Mouse (Mus musculus) v-Abl transformed pro-B cells (cell line): ENCODE results near the gene Hoxa10.

Experiments used
- in situ Hi-C, 2 experiments: fragments of 400-800 bp; cut with MboI; formaldehyde crosslinking; loops; one replicate each; pipeline ENCODE4 v1.15.1; 2025; ENCODE audit not compliant: unreplicated experiment in 2 of 2

Gene Hoxa10

DNA sequence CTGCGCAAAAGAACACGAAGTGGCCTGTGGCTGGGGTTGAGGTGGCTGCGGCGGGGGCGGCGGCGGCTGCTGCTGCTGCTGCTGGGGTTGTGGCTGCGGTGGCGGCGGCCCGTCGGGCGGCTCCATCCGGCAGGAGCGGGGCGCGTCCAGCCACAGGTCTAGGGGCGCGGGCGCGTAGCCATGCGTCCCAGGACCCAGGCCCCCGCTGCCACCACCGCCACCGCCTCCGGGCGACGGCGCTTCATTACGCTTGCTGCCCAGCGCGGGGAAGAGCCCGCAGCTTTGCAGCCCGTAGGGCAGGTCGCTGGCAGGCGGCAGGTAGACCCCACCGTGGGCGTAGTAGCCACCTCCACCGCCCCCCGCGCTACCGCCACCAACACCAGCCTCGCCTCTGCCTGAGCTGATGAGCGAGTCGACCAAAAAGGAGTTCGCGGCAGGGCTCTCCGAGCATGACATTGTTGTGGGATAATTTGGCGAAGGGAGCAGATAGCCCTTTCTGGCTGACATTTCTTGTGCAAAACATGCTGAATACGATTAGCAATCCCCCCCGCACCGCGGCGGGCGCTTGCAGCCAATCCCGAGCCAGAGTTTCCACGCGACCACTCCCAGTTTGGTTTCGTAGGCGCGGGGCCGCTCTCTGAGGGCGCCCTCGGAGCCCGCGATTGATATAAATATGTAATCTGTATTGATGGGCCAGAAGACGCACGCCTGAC lies 6.1 kb downstream of the Hoxa10 start:
- in situ Hi-C loops: loop anchor here in 1 of 2 experiments (25.0 kb wide), 1 partner anchor 1572 kb away; the partner anchor contains the start of gene Npvf

DNA sequence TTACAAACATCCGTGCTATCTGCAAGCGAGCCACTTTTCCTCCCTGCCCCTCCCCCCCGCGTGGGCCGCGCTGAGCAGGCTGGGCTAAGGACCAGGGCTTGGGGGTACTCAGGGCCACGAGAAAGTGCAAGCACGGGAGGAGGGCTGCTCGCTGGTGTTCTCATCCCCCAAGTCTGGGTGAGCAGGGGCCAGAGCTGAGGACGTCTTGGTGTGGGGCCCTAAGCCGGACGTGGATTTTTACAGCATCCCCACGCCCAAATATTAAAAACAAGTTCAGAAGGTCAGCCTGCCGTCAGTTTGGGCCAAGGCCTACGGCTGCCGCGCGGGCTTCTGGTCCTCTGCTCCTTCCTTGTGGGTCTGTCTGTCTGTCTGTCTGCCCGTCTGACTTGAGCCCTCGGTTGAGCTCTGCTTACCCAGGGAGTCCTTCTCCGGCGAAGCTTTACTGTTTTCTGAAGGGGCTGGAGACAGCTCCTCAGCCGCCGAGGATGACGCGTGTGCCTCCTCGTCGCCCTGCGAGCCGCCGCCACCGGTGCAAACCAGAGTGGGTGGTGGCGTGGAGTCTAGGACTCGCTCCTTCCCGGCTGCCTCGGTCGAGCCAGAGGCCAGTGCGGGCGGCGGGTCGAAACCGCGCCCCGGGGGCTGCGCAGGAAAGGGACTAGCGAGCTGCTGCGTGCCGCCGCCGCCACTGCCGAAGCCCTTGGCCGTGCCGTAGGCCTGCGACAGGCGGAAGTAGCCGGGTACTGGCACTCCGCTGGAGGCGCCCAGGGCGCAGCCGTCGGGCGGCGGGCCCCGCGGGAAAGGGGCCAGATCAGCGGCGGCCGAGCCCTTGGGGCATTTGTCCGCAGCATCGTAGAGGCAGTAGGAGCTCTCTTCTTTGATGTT lies 6.9 kb downstream of the Hoxa10 start:
- in situ Hi-C loops: loop anchor here in 1 of 2 experiments (25.0 kb wide), 1 partner anchor 1571 kb away; the partner anchor contains the start of gene Npvf

DNA sequence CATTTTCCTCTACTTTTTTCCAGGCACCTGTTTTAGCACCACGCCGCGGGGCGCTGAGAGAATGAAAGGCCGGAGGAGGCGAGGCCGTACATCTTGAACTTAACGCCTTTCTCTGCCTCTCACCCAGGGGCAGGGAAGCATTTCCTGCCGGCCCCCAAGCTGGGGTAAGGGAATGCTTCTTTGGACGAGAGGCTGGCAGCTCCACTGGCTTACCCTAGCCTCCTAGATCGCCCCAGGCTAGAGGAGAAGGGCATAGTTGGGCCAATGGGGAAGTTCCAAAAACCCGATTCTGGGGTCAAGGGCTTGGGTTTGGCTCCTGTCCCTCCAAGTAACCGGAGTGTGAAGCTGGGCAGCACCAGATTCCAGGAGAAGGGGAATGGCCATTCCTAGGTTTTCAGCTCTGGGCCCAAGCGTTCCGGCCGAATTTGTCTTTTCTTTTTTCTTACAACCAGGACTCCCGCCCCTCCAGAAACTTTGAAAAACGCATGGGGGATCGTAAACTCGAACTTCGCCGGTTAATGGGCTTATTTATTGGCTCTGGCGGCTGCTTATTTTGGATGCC lies 7.6 kb downstream of the Hoxa10 start:
- in situ Hi-C loops: loop anchor here in 1 of 2 experiments (25.0 kb wide), 1 partner anchor 1571 kb away; the partner anchor contains the start of gene Npvf

DNA sequence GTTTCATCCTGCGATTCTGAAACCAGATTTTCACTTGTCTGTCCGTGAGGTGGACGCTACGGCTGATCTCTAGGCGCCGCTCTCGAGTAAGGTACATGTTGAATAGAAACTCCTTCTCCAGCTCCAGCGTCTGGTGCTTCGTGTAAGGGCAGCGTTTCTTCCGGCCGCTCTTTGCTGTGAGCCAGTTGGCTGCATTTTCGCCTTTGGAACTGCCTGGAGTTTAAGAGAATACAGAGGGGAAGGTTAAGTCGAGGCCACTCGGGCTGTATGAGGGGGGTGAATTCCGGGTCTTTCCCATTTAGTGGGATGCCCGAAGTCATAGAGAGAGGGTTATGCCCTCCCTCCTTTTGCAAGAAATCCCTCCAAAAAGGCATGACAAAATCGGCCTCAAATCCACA lies 8.1 kb downstream of the Hoxa10 start:
- in situ Hi-C loops: loop anchor here in 1 of 2 experiments (25.0 kb wide), 1 partner anchor 1570 kb away; the partner anchor contains the start of gene Npvf

DNA sequence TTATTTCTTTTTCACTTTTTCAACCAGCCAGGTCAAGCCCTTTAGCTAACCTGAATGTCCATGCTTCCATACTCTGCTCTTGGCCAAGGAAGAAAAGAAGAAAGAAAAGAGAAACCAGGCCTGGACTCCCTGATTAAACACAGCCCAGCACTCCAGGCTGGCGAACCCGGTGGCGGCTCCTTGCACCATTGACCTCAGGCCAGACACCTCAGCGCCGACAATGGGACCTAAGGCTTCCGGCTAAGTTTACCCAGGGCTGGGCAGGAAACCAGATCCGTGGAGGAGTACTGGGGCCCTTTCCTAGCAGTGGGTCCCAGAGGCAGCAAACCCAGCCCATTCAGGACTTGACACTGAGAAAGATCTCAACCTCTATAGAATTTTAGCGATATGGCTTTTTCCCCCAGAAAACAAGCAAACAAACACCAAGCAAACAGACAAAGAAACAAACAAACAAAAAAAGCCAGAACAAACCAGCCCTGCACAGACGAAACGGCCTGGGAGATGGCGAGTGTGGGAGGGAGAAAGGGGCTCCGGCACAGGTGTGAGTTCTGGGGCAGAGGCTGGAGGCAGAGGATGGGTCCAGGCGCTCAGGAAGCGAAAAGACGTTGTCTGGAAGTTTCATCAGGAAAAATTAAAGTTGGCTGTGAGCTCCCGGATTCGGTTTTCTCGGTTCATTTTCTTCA lies 8.6 kb downstream of the Hoxa10 start:
- in situ Hi-C loops: loop anchor here in 1 of 2 experiments (25.0 kb wide), 1 partner anchor 1570 kb away; the partner anchor contains the start of gene Npvf

DNA sequence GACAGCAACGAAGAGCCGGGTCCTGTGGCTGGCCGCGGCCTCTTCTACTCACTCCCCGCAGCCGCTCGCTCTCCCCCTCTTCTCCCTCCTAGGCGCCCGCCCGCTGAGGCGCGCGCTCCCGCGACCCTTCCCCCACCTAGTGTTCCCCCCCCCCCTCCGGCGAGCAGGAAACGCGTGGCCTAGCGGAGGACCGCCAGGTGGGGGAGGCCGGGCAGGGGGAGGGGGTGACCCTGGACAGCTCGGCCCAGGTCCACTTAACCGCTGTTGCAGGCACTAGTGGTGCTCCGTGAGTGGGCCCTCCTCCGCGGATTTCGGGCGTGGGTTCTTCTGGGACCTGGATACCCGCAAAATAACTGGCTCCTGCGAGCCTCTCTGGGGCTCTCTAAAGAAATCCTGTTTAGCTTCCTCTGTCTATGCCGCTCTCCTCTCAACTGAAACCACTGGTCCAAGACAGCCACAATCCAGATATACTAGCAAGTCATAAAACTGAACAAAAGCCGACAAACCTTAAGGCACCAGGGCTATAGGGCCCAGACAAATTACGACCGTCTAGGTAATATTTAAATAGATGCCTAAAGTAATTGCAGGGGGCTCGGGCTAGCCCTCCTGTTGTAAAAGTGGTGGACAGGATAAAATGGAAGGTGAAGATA lies 10.0 kb downstream of the Hoxa10 start, which contains the start of gene Hoxa9:
Hoxa9 (minus strand) TSS at position 574 of the 650 bp plus-strand sequence.
- in situ Hi-C loops: loop anchor here in 1 of 2 experiments (25.0 kb wide), 1 partner anchor 1568 kb away; the partner anchor contains the start of gene Npvf

GRCm38 (mm10) chr6:52229558-52230416 lies 10.9 kb downstream of the Hoxa10 start:
- in situ Hi-C loops: loop anchor here (10.0 to 25.0 kb wide), 4 partner anchors 365 to 1567 kb away; partner anchors contain the start of gene Npvf (in 1 of the 2)

DNA sequence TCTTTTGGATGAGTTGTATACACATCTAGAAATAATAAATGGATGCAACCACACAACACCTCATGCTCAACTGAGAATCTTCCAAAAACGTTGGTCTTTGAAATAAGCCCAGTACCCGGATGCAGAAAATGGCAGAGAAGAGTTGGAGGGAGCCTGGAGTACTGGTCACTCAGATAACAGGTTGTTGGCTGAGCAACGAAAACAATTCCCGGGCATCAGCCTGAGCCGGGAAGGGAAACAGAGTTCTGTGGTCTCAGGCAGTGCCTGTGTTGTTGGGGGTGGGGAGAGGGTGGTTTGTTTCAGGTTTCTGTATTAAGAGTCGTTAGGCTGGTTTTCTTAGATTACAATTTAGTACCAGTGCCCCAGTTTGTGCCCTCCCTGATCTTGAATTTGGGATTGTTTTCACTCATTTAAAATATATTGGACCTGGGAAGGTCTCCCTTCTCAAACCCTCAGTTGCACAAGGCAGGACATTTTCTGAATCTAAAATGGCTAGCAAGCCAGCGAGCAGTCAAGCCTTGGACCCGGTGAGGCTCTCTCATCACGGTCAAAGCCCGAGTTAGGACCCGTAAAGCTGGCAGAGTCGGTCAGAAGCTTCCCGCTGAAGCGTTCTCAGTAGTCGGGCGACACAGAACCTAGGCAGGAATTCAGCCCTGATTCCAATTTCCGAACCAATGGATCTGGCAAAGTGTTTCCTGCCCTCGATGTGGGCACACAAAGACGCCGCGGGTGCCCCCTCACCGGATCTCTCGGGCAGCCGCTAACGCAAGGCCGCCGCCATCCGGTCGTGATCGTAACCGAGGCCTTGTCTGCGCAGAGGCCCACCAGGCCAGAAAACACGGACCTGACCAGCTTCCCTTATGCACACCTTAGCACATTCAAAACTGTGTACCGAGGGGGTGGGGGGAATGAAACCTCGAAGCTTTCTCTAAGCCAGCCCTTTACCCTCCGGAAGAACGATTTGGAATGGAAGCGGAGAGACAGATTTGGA lies 11.9 kb downstream of the Hoxa10 start:
- in situ Hi-C loops: loop anchor here (10.0 to 25.0 kb wide), 4 partner anchors 364 to 1566 kb away; partner anchors contain the start of gene Npvf (in 1 of the 2)

GRCm38 (mm10) chr6:52227470-52228222 lies 13.0 kb downstream of the Hoxa10 start:
- in situ Hi-C loops: loop anchor here (10.0 to 25.0 kb wide), 4 partner anchors 363 to 1565 kb away; partner anchors contain the start of gene Npvf (in 1 of the 2)

- in situ Hi-C loops: loop anchor here (10.0 to 25.0 kb wide), 4 partner anchors 362 to 1564 kb away; partner anchors contain the start of gene Npvf (in 1 of the 2)
Observed at GRCm38 (mm10) chr6:52226569-52227257, 13.9 kb downstream of the Hoxa10 start.

DNA sequence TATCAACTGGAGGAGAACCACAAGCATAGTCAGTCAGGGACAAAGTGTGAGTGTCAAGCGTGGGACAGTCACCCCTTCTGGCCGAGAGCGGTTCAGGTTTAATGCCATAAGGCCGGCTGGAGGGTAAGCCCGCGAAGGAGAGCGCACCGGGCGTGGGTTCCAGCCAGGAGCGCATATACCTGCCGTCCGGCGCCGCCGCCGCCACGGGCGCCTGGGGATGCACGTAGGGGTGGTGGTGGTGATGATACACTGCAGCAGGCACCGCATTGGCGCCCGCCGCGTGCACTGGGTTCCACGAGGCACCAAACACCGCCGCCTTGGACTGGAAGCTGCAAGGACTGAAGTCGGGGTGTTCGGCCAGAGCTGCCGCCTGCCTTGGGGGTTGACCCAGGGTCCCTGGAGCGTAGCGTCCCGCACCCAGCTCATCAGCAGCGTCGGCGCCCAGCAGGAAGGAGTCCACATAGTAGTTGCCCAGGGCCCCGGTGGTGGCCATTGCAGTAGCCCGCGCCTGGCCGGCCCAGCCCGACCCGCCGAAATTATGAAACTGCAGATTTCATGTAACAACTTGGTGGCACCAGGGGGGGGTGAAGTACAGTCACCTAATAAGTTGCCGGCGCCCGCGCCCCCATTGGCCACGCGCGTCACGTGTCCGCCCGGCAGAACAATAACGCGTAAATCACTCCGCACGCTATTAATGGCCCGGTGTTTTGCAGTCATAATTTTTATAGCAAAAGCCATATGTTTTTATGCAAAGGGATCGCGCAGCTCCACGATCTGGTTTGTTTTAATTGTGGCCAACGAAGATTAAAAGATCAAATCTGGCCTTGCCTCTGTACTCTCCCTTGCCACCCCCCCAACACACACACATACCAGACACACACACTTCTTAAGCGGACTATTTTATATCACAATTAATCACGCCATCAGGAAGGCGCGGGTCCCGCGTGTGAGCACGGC lies 14.8 kb downstream of the Hoxa10 start:
- in situ Hi-C loops: loop anchor here (10.0 to 25.0 kb wide), 4 partner anchors 361 to 1564 kb away; partner anchors contain the start of gene Npvf (in 1 of the 2)

GRCm38 (mm10) chr6:52224895-52225611 lies 15.6 kb downstream of the Hoxa10 start:
- in situ Hi-C loops: loop anchor here (5.0 to 25.0 kb wide), 10 partner anchors 360 to 1563 kb away; partner anchors contain the start of gene Npvf (in 1 of the 2)

- in situ Hi-C loops: loop anchor here (5.0 to 25.0 kb wide), 9 partner anchors 359 to 1437 kb away; no protein-coding TSS in a partner anchor
Observed at GRCm38 (mm10) chr6:52223939-52224760, 16.5 kb downstream of the Hoxa10 start.
